Mouse (Mus musculus) kidney, embryonic 14.5 days (tissue): ENCODE measurements around the gene Ado. TPM values are rescaled to one million over a fixed set of nuclear protein-coding genes. Genes with fewer than 3 reads are reported as not detected.

ENCODE experiments used
- ATAC-seq: fragments of 200-750 bp; cut with Nextera tagmentation; 2 replicates; pipeline ENCODE4 v1.8.0; 2017; ENCODE audit warnings: moderate number of reproducible peaks, mild to moderate bottlenecking, moderate TSS enrichment, moderate library complexity; ENCODE audit not compliant: low FRiP score, low TSS enrichment
- H3K27ac ChIP-seq: fragments of 300-500 bp; sonication (generic); 2 replicates; pipeline ENCODE4 v1.5.1; 2014; ENCODE audit warnings: low read depth, mild to moderate bottlenecking, low read length, moderate library complexity, mixed read lengths
- H3K27me3 ChIP-seq: fragments of 300-500 bp; sonication (generic); 2 replicates; pipeline ENCODE4 v1.6.1; 2014; ENCODE audit warnings: mild to moderate bottlenecking, low read length; ENCODE audit not compliant: control insufficient read depth, insufficient read depth
- H3K36me3 ChIP-seq: fragments of 300-500 bp; sonication (generic); 2 replicates; pipeline ENCODE4 v1.6.1; 2014; ENCODE audit warnings: low read length, mixed read lengths; ENCODE audit not compliant: control insufficient read depth, insufficient read depth
- H3K4me1 ChIP-seq: fragments of 300-500 bp; sonication (generic); 2 replicates; pipeline ENCODE4 v1.6.1; 2014; ENCODE audit warnings: low read length, mixed read lengths; ENCODE audit not compliant: control insufficient read depth, insufficient read depth
- H3K4me2 ChIP-seq: fragments of 300-500 bp; sonication (generic); replicated peaks from 2 replicates; pipeline ENCODE4 v1.6.1; 2014; ENCODE audit warnings: low read depth, mild to moderate bottlenecking, low read length
- H3K4me3 ChIP-seq: fragments of 300-500 bp; sonication (generic); 2 replicates; pipeline ENCODE4 v1.5.1; 2014; ENCODE audit warnings: mild to moderate bottlenecking, low read length
- H3K9ac ChIP-seq: fragments of 300-500 bp; sonication (generic); 2 replicates; pipeline ENCODE4 v1.6.1; 2014; ENCODE audit warnings: low read depth, mild to moderate bottlenecking, low read length, moderate library complexity
- H3K9me3 ChIP-seq: fragments of 300-500 bp; sonication (generic); 2 replicates; pipeline ENCODE4 v1.6.1; 2016; ENCODE audit warnings: low read length; ENCODE audit not compliant: control insufficient read depth
- WGBS: fragments of 180-500 bp; shearing (Covaris S2); extraction: QIAGEN DNeasy Blood & Tissue Kit; methylation state at CpG from one replicate; pipeline ENCODE4 v1.1.7; 2014; 5-methylcytosine and 5-hydroxymethylcytosine counted together
- polyA plus RNA-seq: library from polyadenylated mRNA; unstranded; fragments of >200 nt; fragmentation: Nextera tagmentation; extraction: Ambion mirVana; gene quantifications from 2 replicates; pipeline ENCODE4 v1.2.1, GENCODE M21; 2014

Ado gene
- polyA plus RNA-seq, 1 experiment from 2014 or later = 82.1 TPM

DNA sequence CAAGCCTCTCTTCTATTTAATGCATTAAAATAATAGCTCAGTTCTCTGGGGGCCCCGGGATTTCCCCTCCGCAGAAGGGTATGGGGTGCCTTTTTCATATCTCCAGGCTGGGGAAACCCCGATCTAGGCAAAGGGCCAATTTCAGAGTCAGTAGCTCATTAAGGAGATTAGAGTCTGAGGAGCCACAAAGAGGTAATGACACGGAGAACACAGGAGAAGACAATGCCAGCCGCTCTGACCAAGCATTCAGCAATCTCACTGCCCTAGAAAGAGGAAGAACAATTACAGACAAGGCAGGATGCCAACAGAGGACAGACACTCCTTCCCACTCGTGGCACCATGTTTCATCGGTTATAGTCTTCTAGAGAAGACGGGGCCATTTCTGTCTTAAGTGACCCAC lies 17.3 kb upstream of the Ado start:
- WGBS = 82% methylated on average over 8 of the region's 8 CpGs
- Histone ChIP-seq H3K9me3 (no peaks in the 10 kb centered on the region), H3K9ac (no peak overlapping the region), H3K27me3 (no peaks in the 10 kb centered on the region), H3K4me1 (no peaks in the 10 kb centered on the region), H3K4me3 (no peak overlapping the region), H3K36me3 (no peaks in the 10 kb centered on the region), H3K27ac (no peak overlapping the region), H3K4me2 (no peak overlapping the region)
- ATAC-seq = no peak

DNA sequence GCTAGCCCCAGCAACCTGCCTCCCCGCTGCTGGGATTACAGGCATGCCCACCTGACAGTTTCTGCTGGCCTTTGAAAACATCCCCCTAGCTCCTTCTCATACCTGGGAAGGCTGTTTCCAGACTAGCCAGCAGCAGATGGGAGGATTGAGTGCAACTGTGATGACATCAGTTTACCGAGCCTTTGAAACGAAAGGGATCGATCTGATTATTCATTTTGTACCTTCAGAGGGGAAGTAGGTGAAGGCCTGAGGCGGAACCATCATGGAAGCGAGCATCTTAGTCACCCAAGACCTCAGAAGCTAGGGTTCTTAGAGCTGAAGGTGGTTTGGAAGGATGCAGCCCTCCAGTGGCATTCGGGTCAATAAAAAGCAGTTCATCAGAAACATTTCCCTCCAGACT lies 15.8 kb upstream of the Ado start:
- no peak for ATAC-seq
- Histone ChIP-seq H3K27ac (no peak overlapping the region), H3K4me3 (no peak overlapping the region), H3K4me2 (no peak overlapping the region), H3K27me3 (no peaks in the 10 kb centered on the region), H3K36me3 (no peaks in the 10 kb centered on the region), H3K9ac (no peak overlapping the region), H3K4me1 (no peaks in the 10 kb centered on the region), H3K9me3 (no peaks in the 10 kb centered on the region)
- 93% methylated on average over 7 of the region's 7 CpGs for WGBS

DNA sequence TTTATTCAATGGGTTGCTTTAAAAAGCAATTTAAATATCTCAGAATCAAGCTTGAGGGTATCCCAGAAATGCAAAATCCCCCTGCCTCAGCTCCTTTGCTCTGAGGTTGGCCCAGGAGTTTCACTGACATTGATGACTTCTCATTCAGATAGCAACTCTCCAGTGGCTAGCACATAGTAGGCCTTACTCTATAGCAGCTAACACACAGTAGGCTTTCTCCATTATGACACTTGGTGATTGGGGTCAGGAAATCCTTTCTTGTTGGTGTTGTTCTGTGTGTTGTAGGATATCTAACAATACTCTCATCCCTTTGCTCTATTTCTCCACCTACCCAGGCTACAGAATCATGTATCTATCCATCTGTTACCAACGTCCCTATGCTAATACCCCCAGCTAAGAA lies 12.4 kb upstream of the Ado start:
- H3K9me3 ChIP-seq = no peaks in the 10 kb centered on the region
- no peaks in the 10 kb centered on the region for H3K27me3 ChIP-seq
- ATAC-seq = no peak
- H3K27ac ChIP-seq = no peak overlapping the region
- no peak overlapping the region for H3K9ac ChIP-seq
- no peaks in the 10 kb centered on the region for H3K4me1 ChIP-seq
- 77% methylated on average over 1 of the region's 1 CpGs for WGBS
- no peak overlapping the region for H3K4me3 ChIP-seq
- no peaks in the 10 kb centered on the region for H3K36me3 ChIP-seq
- H3K4me2 ChIP-seq = no peak overlapping the region

DNA sequence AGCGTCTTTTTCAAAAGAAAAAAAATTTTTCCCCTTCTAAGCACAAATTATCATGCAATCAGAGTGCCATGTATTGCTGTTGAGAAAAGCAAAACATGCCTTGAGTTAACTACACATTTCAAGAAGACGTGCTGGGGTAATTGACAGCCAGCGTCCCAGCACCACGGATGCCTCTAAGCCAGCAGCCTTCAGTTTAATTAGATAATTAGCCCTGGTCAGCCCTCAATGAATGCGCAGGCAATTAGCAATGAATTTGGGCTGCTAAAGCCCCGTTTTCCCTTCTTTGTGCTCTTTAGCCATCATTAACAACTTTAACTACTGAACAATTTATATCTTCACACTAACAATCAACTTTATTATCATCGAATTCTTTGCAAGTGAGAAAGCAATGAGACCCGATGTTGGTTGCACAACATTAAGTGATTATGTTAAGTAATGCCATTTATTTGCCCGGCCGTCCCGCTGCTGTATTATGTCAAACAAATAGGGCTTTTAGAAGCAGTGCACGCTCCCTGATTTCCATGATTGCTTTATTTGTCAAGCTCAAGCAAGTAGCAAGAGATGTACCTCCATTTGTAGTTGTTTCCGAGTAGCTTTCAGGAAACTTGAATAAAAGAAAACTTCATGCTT lies 11.1 kb upstream of the Ado start:
- H3K9ac ChIP-seq = no peak overlapping the region
- no peak overlapping the region for H3K27ac ChIP-seq
- H3K36me3 ChIP-seq = no peaks in the 10 kb centered on the region
- H3K4me1 ChIP-seq = no peaks in the 10 kb centered on the region
- 55% methylated on average over 13 of the region's 13 CpGs for WGBS
- H3K4me2 ChIP-seq = no peak overlapping the region
- H3K4me3 ChIP-seq = no peak overlapping the region
- H3K27me3 ChIP-seq = no peaks in the 10 kb centered on the region
- H3K9me3 ChIP-seq = no peaks in the 10 kb centered on the region
- ATAC-seq = no peak

DNA sequence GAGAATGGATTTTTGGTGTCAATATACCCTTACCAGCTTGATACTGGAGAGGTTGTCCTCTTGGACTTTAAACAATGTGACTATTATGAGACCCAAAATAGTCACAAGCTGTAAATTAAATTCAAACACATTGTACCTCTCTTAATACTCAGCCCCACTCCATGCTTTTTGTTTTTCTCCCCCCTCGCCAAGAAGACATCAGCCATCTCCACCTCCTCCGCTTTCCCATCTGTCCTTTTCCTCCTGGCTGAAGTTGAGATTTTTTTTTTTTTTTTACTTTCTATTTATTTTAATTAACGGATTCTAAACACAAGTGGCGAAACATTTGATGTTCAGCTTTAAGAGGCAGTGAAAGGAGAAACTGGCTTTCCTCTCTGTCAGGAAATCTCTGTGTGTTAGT lies 9.3 kb upstream of the Ado start:
- Histone ChIP-seq H3K4me3 (no peak overlapping the region), H3K27ac (no peak overlapping the region), H3K9ac (no peak overlapping the region), H3K4me1 (no peaks in the 10 kb centered on the region), H3K9me3 (no peaks in the 10 kb centered on the region), H3K27me3 (no peaks in the 10 kb centered on the region), H3K4me2 (no peak overlapping the region), H3K36me3 (no peaks in the 10 kb centered on the region)
- no peak for ATAC-seq
- 77% methylated on average over 4 of the region's 4 CpGs for WGBS

DNA sequence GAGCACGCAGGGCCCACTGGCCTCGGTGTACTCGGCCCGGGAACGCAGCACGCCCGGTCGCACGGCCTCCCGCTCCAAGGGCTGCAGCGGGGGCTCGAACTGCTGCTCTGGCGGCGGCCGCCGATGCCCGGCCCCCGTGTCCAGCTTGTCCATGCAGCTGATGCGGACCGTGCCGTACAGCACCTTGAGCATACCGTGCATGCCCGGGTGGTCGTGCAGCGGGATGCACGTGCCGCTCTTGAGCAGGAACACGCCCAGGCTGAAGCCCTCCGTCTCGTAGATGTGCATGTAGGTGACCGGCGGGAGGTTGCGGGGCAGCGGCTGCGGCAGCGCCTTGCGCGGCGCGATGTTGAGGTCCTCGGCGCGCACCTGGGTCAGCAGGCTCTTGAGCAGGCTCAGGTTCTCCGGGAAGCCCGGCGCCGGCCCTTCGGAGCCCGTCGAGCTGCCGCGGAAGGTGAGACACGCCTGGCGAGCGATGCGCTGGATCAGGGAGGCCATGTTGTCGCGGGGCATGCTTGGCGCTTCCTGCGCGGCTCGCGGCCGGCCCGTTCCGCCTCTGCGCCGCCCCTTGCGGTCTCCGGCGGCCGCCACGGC lies 397 bp downstream of the Ado start:
- peaks cover 3% of the 10 kb centered on the region; the same call in 1 of the 2 replicates for H3K36me3 ChIP-seq
- no peaks in the 10 kb centered on the region for H3K27me3 ChIP-seq
- H3K9me3 ChIP-seq = no peaks in the 10 kb centered on the region
- peak; percentile 72 for ATAC-seq
- peak overlapping the region; percentile 94 for H3K4me2 ChIP-seq
- peak overlapping the region; percentile 69 for H3K4me3 ChIP-seq
- peak overlapping the region; percentile 92 for H3K27ac ChIP-seq
- under 1% methylated on average over 70 of the region's 73 CpGs for WGBS
- H3K9ac ChIP-seq = peak overlapping the region; percentile 84
- H3K4me1 ChIP-seq = peaks cover 24% of the 10 kb centered on the region; the same call in 1 of the 2 replicates

DNA sequence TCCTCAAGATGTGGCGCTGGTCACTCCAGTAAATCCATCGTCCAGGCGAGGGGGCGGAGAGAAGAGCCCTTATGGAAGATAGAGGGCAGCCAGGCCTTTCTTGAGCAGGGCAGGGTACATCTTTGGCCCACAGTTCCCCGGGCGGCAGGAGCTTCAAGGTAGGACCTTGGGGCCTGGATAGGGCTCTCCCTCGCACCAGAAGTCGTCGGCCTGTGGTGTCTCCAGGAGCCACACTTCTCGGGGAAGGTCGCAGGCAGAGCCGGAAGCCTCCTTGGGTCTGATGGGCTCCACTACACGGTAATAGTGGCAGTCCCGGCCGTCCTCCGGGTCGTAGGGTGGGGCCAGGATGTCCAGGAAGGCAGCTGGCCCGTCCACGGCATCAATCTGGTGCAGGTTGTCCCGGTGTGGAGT lies 900 bp downstream of the Ado start:
- WGBS = 0% methylated on average over 20 of the region's 20 CpGs
- Histone ChIP-seq H3K27ac (0 out of 2 replicates have a peak overlapping the region, but pooled peaks have one; percentile 92), H3K4me1 (peaks cover 24% of the 10 kb centered on the region; the same call in 1 of the 2 replicates), H3K27me3 (no peaks in the 10 kb centered on the region), H3K9ac (peak overlapping the region; percentile 84), H3K4me3 (peak overlapping the region; percentile 69), H3K36me3 (peaks cover 3% of the 10 kb centered on the region; the same call in 1 of the 2 replicates), H3K4me2 (peak overlapping the region; percentile 94), H3K9me3 (no peaks in the 10 kb centered on the region)
- peak; percentile 44 for ATAC-seq

DNA sequence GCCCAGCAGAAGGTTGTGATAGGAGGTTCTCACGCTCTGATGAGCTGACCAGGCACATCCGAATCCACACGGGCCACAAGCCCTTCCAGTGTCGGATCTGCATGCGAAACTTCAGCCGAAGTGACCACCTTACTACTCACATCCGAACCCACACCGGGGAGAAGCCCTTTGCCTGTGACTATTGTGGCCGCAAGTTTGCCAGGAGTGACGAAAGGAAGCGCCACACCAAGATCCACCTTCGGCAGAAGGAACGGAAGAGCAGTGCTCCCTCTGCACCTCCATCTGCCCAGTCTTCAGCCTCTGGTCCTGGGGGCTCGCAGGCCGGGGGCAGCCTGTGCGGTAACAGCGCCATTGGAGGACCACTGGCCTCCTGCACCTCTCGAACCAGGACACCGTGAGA lies 8.2 kb downstream of the Ado start:
- peaks cover 22% of the 10 kb centered on the region for H3K4me1 ChIP-seq
- H3K36me3 ChIP-seq = peaks cover 3% of the 10 kb centered on the region; the same call in 1 of the 2 replicates
- H3K9me3 ChIP-seq = no peaks in the 10 kb centered on the region
- no peak overlapping the region for H3K9ac ChIP-seq
- H3K4me2 ChIP-seq = no peak overlapping the region; the same call in 1 of the 2 replicates
- H3K4me3 ChIP-seq = peak overlapping the region; percentile 19; the same call in 1 of the 2 replicates
- H3K27me3 ChIP-seq = peaks cover 43% of the 10 kb centered on the region
- no peak for ATAC-seq
- H3K27ac ChIP-seq = no peak overlapping the region
- WGBS = 12% methylated on average over 19 of the region's 19 CpGs

DNA sequence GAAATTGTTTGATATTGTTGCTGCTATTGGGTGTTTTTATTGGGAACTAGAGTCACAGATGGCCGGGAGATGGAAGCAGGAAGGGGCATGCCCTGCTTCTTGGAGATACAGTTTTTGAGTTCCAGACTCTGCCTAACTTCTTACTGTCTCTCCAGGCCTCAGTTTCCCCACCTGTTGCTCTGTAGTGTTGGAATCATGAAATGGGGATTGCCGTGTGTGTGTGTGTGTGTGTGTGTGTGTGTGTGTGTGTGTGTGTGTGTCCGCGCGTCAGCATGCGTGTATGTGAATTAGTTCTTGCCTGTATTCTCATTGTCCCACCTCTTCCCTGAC lies 9.4 kb downstream of the Ado start:
- no peak overlapping the region for H3K27ac ChIP-seq
- H3K27me3 ChIP-seq = peaks cover 56% of the 10 kb centered on the region
- H3K9ac ChIP-seq = no peak overlapping the region
- peak overlapping the region; percentile 62; the same call in 1 of the 2 replicates for H3K4me3 ChIP-seq
- no peak for ATAC-seq
- H3K4me1 ChIP-seq = peaks cover 18% of the 10 kb centered on the region
- peaks cover under 1% of the 10 kb centered on the region; the same call in 1 of the 2 replicates for H3K36me3 ChIP-seq
- WGBS = 36% methylated on average over 6 of the region's 6 CpGs
- H3K9me3 ChIP-seq = no peaks in the 10 kb centered on the region
- H3K4me2 ChIP-seq = no peak overlapping the region; the same call in 1 of the 2 replicates
